Mouse (Mus musculus) G1E (cell line): Measurements from ENCODE around the gene Shld2.

Experiments
- CTCF ChIP-seq: IDR thresholded peaks from 2 replicates; pipeline ENCODE4 v1.5.1; 2012; ENCODE audit warnings: low read depth, low read length, inconsistent platforms, mixed read lengths
- GATA1 ChIP-seq: IDR thresholded peaks from 2 replicates; pipeline ENCODE4 v1.6.1; 2012; ENCODE audit warnings: borderline replicate concordance, low read length, inconsistent platforms, mixed read lengths
- GATA2 ChIP-seq: IDR thresholded peaks from 2 replicates; pipeline ENCODE4 v1.6.1; 2012; ENCODE audit warnings: low read depth, low read length, inconsistent platforms, borderline replicate concordance
- TAL1 ChIP-seq: conservative IDR thresholded peaks from 2 replicates; pipeline ENCODE4 v1.6.1; 2012; ENCODE audit warnings: low read depth, low read length, inconsistent platforms, mixed read lengths

DNA sequence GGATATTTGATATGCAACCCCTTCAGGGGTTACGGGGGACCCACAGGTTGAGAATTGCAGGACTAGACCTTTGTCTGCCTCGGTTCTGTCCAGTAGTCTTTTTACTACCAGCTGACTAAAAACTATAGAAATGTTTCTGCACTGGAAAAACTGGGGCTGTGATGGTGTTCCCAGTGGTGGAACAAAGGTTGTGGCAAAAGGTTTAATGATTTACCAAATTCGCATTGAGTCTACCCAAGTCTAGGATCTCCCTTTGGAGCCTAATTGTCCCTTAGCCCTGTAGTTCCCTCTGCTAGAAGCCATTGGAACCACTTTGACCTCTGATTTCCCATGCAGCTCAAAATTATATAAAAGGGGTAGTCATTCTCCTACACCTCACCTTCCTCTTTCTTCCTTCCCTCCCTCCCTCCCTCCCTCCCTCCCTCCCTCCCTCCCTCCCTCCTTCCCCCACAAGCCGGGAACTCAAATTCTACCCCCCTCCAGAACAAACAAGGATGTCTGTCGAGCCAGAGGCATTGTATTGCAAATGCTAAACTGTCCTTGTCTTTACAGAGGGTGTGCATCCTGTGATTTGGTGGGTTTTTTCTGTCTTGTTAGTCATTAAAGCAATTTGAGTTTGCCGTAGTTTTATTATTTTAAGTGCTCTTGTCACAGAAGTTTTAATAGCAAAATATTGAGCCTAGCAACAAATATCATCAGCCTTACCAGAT is 2.2 kb upstream of the Shld2 start:
- TF ChIP-seq GATA1 (no peak), CTCF (no peak), TAL1 (no peak), GATA2 (no peak)
